Comparison of ENCODE assay signal across 7 mouse cellular contexts in genomic region chr19:47263621-47264020, GRCm38 (mm10).
"Had no signal": no experiment of that assay in that cellular context is flagged by ENCODE, and none has a peak within 500 bp of the region (broad histone marks: within the 10 kb centered on the region; RNA-seq: fewer than 3 reads in every experiment).

No protein-coding gene starts in this region.

- H3K27me3 ChIP-seq: kidney, embryonic 15.5 days; limb, embryonic 12.5 days; limb, embryonic 15.5 days; neural tube, embryonic 13.5 days had no signal

- H3K4me3 ChIP-seq: kidney, embryonic 15.5 days; limb, embryonic 12.5 days; limb, embryonic 15.5 days; neural tube, embryonic 13.5 days had no signal

- H3K4me2 ChIP-seq: kidney, embryonic 15.5 days; limb, embryonic 12.5 days; limb, embryonic 15.5 days; liver, embryonic 11.5 days; lung, embryonic 14.5 days; midbrain, embryonic 11.5 days; neural tube, embryonic 13.5 days had no signal
